Mouse (Mus musculus) adrenal gland, adult 18-20 months (tissue): ENCODE results near the gene Ppp2r5d. TPM values are rescaled to one million over a fixed set of nuclear protein-coding genes. Genes with fewer than 3 reads are reported as not detected.

Source experiments
- DNase-seq, 2 experiments: peaks; one replicate each; pipeline ENCODE4 v3.0.0; 2021 to 2022; ENCODE audit warnings: low spot score in 2 of 2
- long read RNA-seq, 2 experiments: library from polyadenylated mRNA; stranded (forward); transcript quantifications; one replicate each; pipeline ENCODE4 v2.0.0; 2021
- total RNA-seq, 2 experiments: library from RNA; stranded (reverse); gene quantifications; 1 replicate in 1 of 2; 2 replicates in 1 of 2; pipeline ENCODE4 v1.2.3; 2021

The Ppp2r5d gene
- 10 to 100 TPM; 40.2 to 46.5 TPM for total RNA-seq
- long read RNA-seq, experiment 1, transcript Ppp2r5d-201 (15 exons, 2,926 nt): major isoform, 20 of 32 reads
- long read RNA-seq, experiment 1, partial matches to known transcripts: 6 of 32 reads
- long read RNA-seq, experiment 1, other reads (novel, unspliced or antisense): 2 of 32 reads
- long read RNA-seq, experiment 2, transcript Ppp2r5d-201 (15 exons, 2,926 nt): major isoform, 5 of 31 reads
- long read RNA-seq, experiment 2, partial matches to known transcripts: 14 of 31 reads
- long read RNA-seq, experiment 2, other reads (novel, unspliced or antisense): 10 of 31 reads

- peak; percentile 90 for DNase-seq
Observed at GRCm38 (mm10) chr17:46704887-46705835, at the start of gene Ppp2r5d. Gene Ppp2r5d (minus strand): TSS chr17:46705111.

- peak; percentile 88 to 91 for DNase-seq
Observed at GRCm38 (mm10) chr17:46751794-46752556, 47.1 kb upstream of the Ppp2r5d start, which contains the start of gene Cnpy3. Gene Cnpy3 (minus strand): TSS chr17:46752214.

GRCm38 (mm10) chr17:46751056-46751793 is 46.3 kb upstream of the Ppp2r5d start:
- no peak for DNase-seq

- DNase-seq: no peak
Observed at GRCm38 (mm10) chr17:46750580-46750979, 45.7 kb upstream of the Ppp2r5d start.

GRCm38 (mm10) chr17:46749282-46749681 is 44.4 kb upstream of the Ppp2r5d start:
- no peak for DNase-seq

- no peak for DNase-seq
Observed at GRCm38 (mm10) chr17:46747806-46748205, 42.9 kb upstream of the Ppp2r5d start.

- no peak for DNase-seq
Observed at GRCm38 (mm10) chr17:46747234-46747633, 42.3 kb upstream of the Ppp2r5d start.

GRCm38 (mm10) chr17:46745506-46745905 is 40.6 kb upstream of the Ppp2r5d start:
- no peak for DNase-seq

- DNase-seq: no peak
Observed at GRCm38 (mm10) chr17:46742986-46743385, 38.1 kb upstream of the Ppp2r5d start.

- DNase-seq: no peak
Observed at GRCm38 (mm10) chr17:46741305-46741704, 36.4 kb upstream of the Ppp2r5d start.

- DNase-seq: no peak
Observed at GRCm38 (mm10) chr17:46736160-46736559, 31.2 kb upstream of the Ppp2r5d start.

GRCm38 (mm10) chr17:46735287-46735686 is 30.4 kb upstream of the Ppp2r5d start:
- no peak for DNase-seq

GRCm38 (mm10) chr17:46734055-46734454 is 29.1 kb upstream of the Ppp2r5d start:
- no peak for DNase-seq

- DNase-seq: no peak
Observed at GRCm38 (mm10) chr17:46728904-46729318, 24.0 kb upstream of the Ppp2r5d start, which contains the start of gene Gnmt. Gene Gnmt (minus strand): TSS chr17:46729168.

- no peak for DNase-seq
Observed at GRCm38 (mm10) chr17:46728496-46728895, 23.6 kb upstream of the Ppp2r5d start.

- no peak for DNase-seq
Observed at GRCm38 (mm10) chr17:46728021-46728420, 23.1 kb upstream of the Ppp2r5d start.

- no peak for DNase-seq
Observed at GRCm38 (mm10) chr17:46727271-46727670, 22.4 kb upstream of the Ppp2r5d start.

GRCm38 (mm10) chr17:46725731-46726645 is 21.1 kb upstream of the Ppp2r5d start:
- no peak for DNase-seq

- no peak for DNase-seq
Observed at GRCm38 (mm10) chr17:46725273-46725672, 20.4 kb upstream of the Ppp2r5d start.
